Mouse (Mus musculus): ENCODE measurements around the gene Olfr273. TPM values are rescaled to one million over a fixed set of nuclear protein-coding genes. Genes with fewer than 3 reads are reported as not detected.
"Not testable (repeated sequence)": the region's sequence is repeated elsewhere in the genome, so short reads cannot be mapped to it uniquely, and the experiment has no call there.

Olfr273 gene
- total RNA-seq (2021) = not detected
- long read RNA-seq, experiment 1 = 0 reads
- long read RNA-seq, experiment 2 = 0 reads

GRCm38 (mm10) chr4:52859136-52859535 lies at the start of gene Olfr273:
TSS of gene Olfr273 (minus strand) at chr4:52859236.
- no peak for DNase-seq (ENCODE audit: low spot score in 2 of 2)

- no peak for DNase-seq (ENCODE audit: low spot score in 2 of 2)
These were observed 5.1 kb upstream of the Olfr273 start for GRCm38 (mm10) chr4:52864156-52864555.

- DNase-seq (ENCODE audit: low spot score in 2 of 2) = no peak
These were observed 9.4 kb downstream of the Olfr273 start for GRCm38 (mm10) chr4:52849672-52850071.

GRCm38 (mm10) chr4:52849039-52849635 lies 9.9 kb downstream of the Olfr273 start:
- DNase-seq (ENCODE audit: low spot score in 2 of 2) = no peak

GRCm38 (mm10) chr4:52845411-52845810 lies 13.6 kb downstream of the Olfr273 start:
- not testable (repeated sequence) for DNase-seq (ENCODE audit: low spot score in 2 of 2)

- no peak for DNase-seq (ENCODE audit: low spot score in 2 of 2)
These were observed 37.7 kb downstream of the Olfr273 start for GRCm38 (mm10) chr4:52821375-52821774.

- no peak for DNase-seq (ENCODE audit: low spot score in 2 of 2)
These were observed 44.7 kb downstream of the Olfr273 start, which contains the start of gene Olfr275 for GRCm38 (mm10) chr4:52814304-52814703. TSS of gene Olfr275 (plus strand) at chr4:52814604.

- DNase-seq (ENCODE audit: low spot score in 2 of 2) = no peak
These were observed 47.2 kb downstream of the Olfr273 start for GRCm38 (mm10) chr4:52811871-52812270.

Other genes starting within 250 kb of the Olfr273 start
- not detected for gene Olfr275, start 44.6 kb downstream of the Olfr273 start, total RNA-seq (2021)
- not detected for gene Olfr272, start 59.9 kb upstream of the Olfr273 start, total RNA-seq (2021)
- not detected for gene Olfr270, start 105.3 kb upstream of the Olfr273 start, total RNA-seq (2021)
- gene Nipsnap3a, start 130.0 kb upstream of the Olfr273 start, total RNA-seq (2021) = not detected
- 10 to 100 TPM; 24.0 to 43.3 TPM for gene Nipsnap3b, start 152.6 kb upstream of the Olfr273 start, total RNA-seq (2021)

Data from adrenal gland, adult 18-20 months (tissue).